Mouse (Mus musculus): ENCODE measurements around the gene Jag2.

The Jag2 gene

DNA sequence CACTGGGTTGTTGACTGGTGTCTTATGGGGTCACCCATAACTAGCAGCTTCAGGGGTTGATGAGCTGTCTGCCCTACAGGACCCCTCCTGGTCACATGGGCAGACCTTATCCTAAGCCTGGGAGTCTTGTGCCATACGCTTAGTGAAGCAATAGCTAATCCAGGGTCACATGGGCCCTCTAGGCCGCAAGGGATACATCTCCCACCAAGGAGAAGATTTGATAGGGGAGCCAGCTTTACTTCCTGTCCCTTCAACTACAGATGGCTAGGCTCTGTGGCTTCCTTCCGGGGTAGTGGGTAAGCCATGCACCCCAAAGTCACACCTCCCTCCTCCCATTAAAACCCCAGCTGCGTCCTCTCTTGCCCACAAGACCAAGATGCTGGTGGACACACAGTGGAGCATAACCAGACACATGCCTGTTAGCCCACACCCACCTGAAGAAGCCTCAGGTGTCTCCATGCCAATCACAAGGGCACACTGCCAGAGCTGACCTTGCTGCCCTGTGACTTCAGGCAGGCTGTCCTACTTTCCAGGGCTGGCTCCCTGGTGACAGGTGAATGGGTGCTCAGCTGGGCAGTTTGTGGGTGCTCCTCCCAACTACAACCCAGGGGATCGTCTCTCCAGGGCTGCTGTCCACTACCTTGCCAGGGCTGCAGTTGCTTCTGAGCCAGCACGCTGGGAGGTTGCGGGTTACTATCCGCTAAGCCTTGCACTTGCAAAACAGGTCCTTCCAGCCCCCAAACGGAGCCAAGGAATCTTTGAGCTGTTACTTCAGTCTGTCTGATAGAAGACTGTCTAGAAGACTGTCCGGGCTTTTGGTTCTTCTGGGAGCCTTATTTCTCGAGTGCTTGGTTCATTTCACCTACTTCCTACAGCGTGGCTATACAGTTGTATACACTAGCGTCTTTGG is 61.1 kb downstream of the Jag2 start, which contains the start of gene Gpr132:
TSS of gene Gpr132 (minus strand) at position 51 of the 910 bp plus-strand sequence.
- DNase-seq (ENCODE audit: low spot score in 2 of 2) = no peak

DNA sequence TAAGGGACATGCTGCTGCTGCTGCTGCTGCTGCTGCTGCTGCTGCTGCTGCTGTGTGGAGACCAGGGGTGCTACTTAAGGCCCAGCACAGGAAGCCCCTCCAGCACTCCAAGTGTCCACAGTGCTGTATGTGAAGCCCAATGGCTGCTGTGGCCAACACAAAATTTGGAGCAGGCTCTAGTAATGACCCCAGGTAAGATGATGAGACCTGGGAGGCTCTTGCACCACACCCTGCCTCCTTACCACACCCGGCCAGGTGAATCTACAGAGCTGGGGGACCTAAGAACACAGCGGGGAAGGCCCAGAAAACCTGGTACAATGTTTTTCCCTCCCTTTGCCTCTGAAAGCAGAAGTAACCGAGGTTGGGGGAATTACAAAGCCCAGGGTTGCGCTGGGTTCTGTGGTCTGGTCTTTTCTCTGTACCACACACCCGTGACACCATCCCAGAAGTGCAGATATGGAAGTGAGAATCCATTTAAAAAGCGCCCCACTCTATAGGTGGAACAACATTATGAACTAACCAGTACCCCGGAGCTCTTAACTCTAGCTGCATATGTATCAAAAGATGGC is 62.4 kb downstream of the Jag2 start:
- no peak for DNase-seq (ENCODE audit: low spot score in 2 of 2)

DNA sequence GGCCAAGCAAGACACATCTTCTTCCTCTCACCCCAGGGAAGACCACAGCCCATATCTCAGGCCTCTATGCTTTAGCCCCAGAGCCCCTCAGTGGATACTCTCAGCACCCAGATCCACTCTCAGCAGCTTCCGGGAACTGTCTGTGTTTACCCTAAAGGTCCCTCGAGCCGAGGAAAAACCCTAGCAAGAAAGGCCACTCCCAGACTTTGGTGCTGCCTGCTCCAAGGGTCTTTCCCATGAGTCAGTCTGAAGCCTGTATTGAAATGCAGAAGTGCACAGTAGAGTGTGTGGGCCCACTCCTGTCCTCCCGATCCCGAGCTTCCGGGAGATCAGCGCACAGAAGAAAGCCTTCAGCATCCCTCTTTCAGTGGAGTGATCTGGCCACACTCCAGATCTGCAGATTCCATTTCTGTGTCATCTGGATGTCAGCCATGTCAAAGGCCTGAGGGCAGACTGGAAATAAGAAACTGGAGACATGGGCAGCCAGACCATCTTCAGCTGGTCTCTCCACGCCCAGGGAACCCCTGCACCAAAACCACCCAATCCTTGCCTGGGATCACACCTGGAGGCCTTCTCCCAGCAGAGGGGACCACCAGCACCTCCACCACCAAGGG is 63.0 kb downstream of the Jag2 start:
- no peak for DNase-seq (ENCODE audit: low spot score in 2 of 2)

DNA sequence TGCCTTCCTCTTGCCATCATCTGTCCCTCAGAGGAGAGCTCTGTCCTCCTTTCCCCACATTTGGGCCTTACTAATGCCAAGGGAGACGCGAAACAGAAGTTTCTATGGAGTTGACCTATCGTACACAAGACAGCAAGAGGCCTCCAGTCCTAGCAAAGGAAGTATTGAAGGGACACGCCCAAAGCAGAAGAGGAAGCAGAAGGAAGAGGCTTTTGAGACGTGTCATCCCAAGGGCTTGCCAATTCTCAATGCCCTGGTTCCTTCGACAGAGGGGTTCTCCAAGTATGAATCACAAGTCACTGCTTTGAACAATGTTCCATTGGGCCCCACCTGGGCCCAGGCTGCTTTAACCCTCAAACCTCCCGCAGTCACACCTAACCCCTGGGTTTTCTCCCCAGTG is 64.8 kb downstream of the Jag2 start:
- DNase-seq (ENCODE audit: low spot score in 2 of 2) = no peak

DNA sequence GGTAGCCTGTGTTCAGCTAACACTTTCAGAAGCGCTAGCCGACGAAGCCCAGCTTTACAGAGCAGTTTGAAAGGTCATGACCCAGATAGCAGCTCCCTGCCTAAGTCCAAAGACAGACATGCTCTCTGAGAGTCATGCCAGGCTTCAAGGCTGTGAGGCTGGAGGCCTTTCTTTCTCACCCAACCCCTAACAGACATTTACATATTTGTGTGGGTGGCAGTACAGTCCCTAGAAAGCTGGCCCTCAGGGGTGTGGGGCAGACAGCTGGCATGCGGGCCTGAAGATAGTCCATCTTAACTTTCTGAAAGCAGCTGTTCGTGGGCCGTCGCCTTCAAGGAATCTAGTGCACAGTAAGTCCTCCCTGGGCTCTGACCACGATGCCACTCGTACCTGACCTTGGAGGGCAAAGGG is 67.7 kb downstream of the Jag2 start:
- no peak for DNase-seq (ENCODE audit: low spot score in 2 of 2)

DNA sequence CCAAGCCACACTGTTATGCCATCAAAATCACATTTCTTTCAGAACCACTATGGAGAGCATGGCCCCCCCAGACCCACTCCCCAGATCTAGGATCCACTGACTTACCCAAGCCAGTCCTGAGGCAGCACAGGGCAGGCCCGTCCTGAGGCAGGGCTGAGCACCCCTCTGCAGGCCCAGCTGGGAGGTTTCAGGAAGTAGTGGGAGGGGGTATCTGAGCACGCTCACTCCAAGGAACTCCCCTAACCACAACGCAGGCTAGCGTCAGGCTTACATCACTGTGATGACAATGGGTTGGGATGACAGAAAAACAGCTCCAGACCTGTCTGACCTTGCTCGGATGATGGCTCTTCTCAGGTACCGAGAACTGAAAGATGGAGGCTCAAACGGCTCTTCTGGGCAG is 68.8 kb downstream of the Jag2 start:
- no peak for DNase-seq (ENCODE audit: low spot score in 2 of 2)

DNA sequence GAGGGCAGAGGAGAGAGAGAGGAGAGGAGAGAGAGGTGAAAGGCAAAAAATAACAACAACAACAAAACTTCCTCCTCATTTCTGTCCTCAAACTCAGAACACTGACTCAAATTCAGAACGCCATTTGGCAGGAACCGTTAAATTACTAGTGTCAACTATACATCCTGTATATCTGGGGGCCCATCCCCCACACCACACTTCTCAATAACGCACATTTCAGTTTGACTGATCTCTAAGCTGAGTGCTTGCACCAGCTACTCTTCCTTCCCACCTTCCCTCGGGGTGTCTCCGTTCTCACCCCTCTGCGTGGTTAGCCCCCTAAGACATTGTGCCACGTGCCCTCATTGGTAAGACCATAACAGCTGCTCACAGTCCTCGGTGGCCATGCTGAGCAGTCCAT is 69.6 kb downstream of the Jag2 start:
- no peak for DNase-seq (ENCODE audit: low spot score in 2 of 2)

DNA sequence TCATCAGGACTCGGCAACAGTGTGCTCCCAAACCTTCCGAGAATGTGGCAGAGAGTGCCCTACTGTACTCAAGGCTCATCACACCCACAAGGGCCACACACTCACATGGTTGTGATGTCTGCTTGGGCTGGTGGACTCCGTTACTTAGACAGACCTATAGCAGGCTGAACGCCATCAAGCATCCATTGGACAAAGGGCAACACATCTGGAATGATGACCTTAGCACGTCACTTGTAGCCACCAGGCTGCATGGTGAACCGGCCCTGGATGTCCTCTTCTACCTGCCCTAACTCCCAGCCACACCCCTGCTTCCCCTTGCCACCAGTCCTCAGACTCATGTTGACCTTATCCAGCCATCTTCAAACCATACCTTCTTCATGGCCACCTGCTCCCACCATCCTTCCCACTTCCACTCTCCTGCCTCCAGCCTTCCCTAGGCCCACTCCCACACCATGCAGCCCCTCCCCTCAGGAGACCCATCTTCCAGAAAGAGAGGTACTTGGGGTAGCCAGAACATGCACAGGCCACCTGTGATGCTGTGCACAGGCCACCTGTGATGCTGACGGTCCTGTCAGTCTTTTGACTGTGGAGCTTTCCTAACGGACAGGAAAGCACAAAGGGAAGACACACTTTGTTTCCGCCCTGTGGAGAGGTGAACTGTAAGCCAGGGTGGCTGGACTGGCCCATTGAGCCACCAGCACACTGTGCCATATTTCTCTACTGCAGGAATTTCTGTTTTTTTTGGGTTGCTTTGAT is 70.8 kb downstream of the Jag2 start:
- DNase-seq (ENCODE audit: low spot score in 2 of 2) = no peak
